Mouse (Mus musculus): ENCODE measurements at regions not wholly inside any gene's neighbourhood (a gene's known extent, or its start where the extent isn't known, plus 50 kb on each side); places are given as distances from the start of the nearest gene placed in this dataset.

GRCm38 (mm10) chrX:163850915-163851599 lies 57.8 kb upstream of the Ap1s2 start:
- TF ChIP-seq CTCF (IDR thresholded peaks at IDR 0.05; ENCODE audit: borderline replicate concordance, control insufficient read depth, extremely low read depth, insufficient read depth, low read length, poor library complexity) = no peak
- no peak for TF ChIP-seq POLR2A (IDR thresholded peaks at IDR 0.05; ENCODE audit: control insufficient read depth, extremely low read depth, insufficient read depth, low read length, poor library complexity)

All from thymus, adult 2 months (tissue).